In the genomic region with DNA sequence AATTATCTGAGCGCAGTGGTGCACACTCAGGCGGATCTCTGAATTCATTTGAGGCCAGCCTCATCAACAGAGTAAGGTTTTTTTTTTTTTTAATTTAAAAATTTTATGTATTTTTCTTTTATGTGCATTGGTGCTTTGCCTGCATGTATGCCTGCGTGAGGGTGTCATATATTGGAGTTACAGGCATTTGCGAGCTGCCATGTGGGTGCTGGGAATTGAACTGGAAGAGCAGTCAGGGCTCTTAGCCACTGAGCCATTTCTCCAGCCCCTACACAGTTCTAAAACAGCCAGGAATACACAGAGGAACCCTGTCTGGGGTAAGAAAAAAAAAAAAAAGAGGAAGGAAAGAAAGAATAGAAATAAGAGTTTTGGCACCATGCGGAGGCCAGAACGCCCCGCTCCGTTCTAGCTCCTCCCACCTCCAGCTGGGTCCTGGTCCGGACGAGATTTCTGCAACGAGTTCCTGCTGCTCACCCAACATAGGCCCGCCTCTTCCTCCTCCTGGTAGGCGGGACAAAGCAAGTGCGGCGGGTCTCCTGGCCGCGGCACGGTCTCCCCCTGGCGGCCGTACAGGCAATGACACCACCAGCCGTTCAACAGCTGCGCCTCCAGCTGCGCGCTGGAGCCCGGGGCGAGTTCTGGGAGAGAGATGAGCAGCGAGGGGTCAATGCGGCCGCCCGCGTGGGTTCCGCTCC, we compare ENCODE assay signal across 8 mouse cellular contexts. TPM values are rescaled to one million over a fixed set of nuclear protein-coding genes. Genes with fewer than 3 reads are reported as not detected.
DNase-seq lines count a peak whose midpoint lies in the region; ATAC-seq and TF ChIP-seq lines count a peak whose summit lies in the region.

No protein-coding gene starts in this region.

- H3K4me2 ChIP-seq in hindbrain, embryonic 12.5 days (replicated peaks) = peak overlapping the region; percentile 87

- no peaks in the 10 kb centered on the region for H3K27me3 ChIP-seq in Patski
- peaks cover 10% of the 10 kb centered on the region for H3K27me3 ChIP-seq in hindbrain, embryonic 12.5 days

- in situ Hi-C loops in Patski (cut with MboI; ENCODE audit: low pct_unique_long_range_greater_than_20kb) = loop anchor here (5.0 kb wide), 1 partner anchor 158 kb away; a partner anchor contains a TSS

- WGBS in hindbrain, embryonic 12.5 days = 7% methylated on average over 28 of the region's 32 CpGs

- peak overlapping the region; percentile 73 for H3K4me3 ChIP-seq in hindbrain, embryonic 12.5 days

- peak; percentile 76 for ATAC-seq in Patski
- peak; percentile 93 for ATAC-seq in hindbrain, embryonic 12.5 days (ENCODE audit: low FRiP score)

- TF ChIP-seq CTCF in Patski (IDR thresholded peaks at IDR 0.05) = no peak

- H3K27ac ChIP-seq in hindbrain, embryonic 12.5 days = peak overlapping the region; percentile 72

- CTCF ChIA-PET in Patski (lab: Charles Lee) = interaction anchor here (0.6 to 8.7 kb wide), 14 partner anchors 8 to 164 kb away, joined by 3 to 123 read pairs (median 3); a partner anchor contains a TSS

- H3K36me3 ChIP-seq in hindbrain, embryonic 12.5 days = no peaks in the 10 kb centered on the region

- H3K9ac ChIP-seq in hindbrain, embryonic 12.5 days = peak overlapping the region; percentile 81

- POLR2A ChIA-PET in Patski (lab: Charles Lee) = interaction anchor here (0.7 to 6.3 kb wide), 3 partner anchors 11 to 24 kb away, joined by 3 to 21 read pairs (median 3); a partner anchor contains a TSS

- no peaks in the 10 kb centered on the region for H3K9me3 ChIP-seq in hindbrain, embryonic 12.5 days (replicated peaks)

- DNase-seq in Patski (ENCODE audit: low read depth, low spot score) = no peak
- peak; percentile 97 for DNase-seq in cerebellum, postnatal 10 days
- peak; percentile 90 to 93 for DNase-seq in frontal cortex, postnatal 10 days (ENCODE audit: low spot score in 2 of 2)
- peak; percentile 96 for DNase-seq in layer of hippocampus, postnatal 14 days (ENCODE audit: low spot score in 2 of 2)
- DNase-seq in lung, postnatal 10 days = peak; percentile 98
- DNase-seq in ovary, postnatal 14 days (ENCODE audit: low spot score) = peak; percentile 94
- peak; percentile 92 to 97 for DNase-seq in thymus, postnatal 10 days (ENCODE audit: low spot score in 2 of 2)

- H3K4me1 ChIP-seq in hindbrain, embryonic 12.5 days = peaks cover 29% of the 10 kb centered on the region

RNA-seq across cellular contexts. Expression of a gene that starts 5.3 kb away (rescaled TPM):
- polyA plus RNA-seq in Patski (2021) = 0.05 TPM
- 4.2 and 7.3 TPM in 2 replicates for polyA plus RNA-seq in hindbrain, embryonic 12.5 days (2016; fragmentation: Nextera tagmentation; extraction: Ambion mirVana)
- total RNA-seq in layer of hippocampus, postnatal 14 days (2021) = under 1 TPM in 1 of 2 experiments, not detected in 1; 0.60 TPM

RNA-seq across cellular contexts. Expression of a gene that starts 11.3 kb away (rescaled TPM):
- 6.8 TPM for polyA plus RNA-seq in Patski (2021)
- polyA plus RNA-seq in hindbrain, embryonic 12.5 days (2016; fragmentation: Nextera tagmentation; extraction: Ambion mirVana) = 10.4 and 12.0 TPM in 2 replicates
- total RNA-seq in layer of hippocampus, postnatal 14 days (2021) = 10 to 100 TPM; 12.2 to 12.4 TPM

RNA-seq across cellular contexts. Expression of a gene that starts 22.9 kb away (rescaled TPM):
- polyA plus RNA-seq in Patski (2021) = 22.1 TPM
- polyA plus RNA-seq in hindbrain, embryonic 12.5 days (2016; fragmentation: Nextera tagmentation; extraction: Ambion mirVana) = 49.6 and 50.9 TPM in 2 replicates
- total RNA-seq in layer of hippocampus, postnatal 14 days (2021) = 10 to 100 TPM; 24.0 to 30.0 TPM

RNA-seq across cellular contexts. Expression of a gene that starts 31.3 kb away (rescaled TPM):
- 75.7 TPM for polyA plus RNA-seq in Patski (2021)
- 74.4 and 75.1 TPM in 2 replicates for polyA plus RNA-seq in hindbrain, embryonic 12.5 days (2016; fragmentation: Nextera tagmentation; extraction: Ambion mirVana)
- 10 to 100 TPM; 38.5 to 48.9 TPM for total RNA-seq in layer of hippocampus, postnatal 14 days (2021)

RNA-seq across cellular contexts. Expression of a gene that starts 32.1 kb away (rescaled TPM):
- polyA plus RNA-seq in Patski (2021) = 469 TPM
- polyA plus RNA-seq in hindbrain, embryonic 12.5 days (2016; fragmentation: Nextera tagmentation; extraction: Ambion mirVana) = 502 and 538 TPM in 2 replicates
- 100 to 1,000 TPM; 328 to 375 TPM for total RNA-seq in layer of hippocampus, postnatal 14 days (2021)
